Mouse (Mus musculus) gastrocnemius, postnatal 4 days (tissue): ENCODE measurements around the gene Tspan1. TPM values are rescaled to one million over a fixed set of nuclear protein-coding genes. Genes with fewer than 3 reads are reported as not detected.

Experiments used
- DNase-seq, 2 experiments: peaks; one replicate each; pipeline ENCODE4 v3.0.0; 2021 to 2022; ENCODE audit warnings: low spot score in 2 of 2, mixed read lengths in 2 of 2
- total RNA-seq, 2 experiments: library from RNA; stranded (reverse); gene quantifications; 2 replicates each; pipeline ENCODE4 v1.2.3; 2021

Tspan1 gene
- total RNA-seq, 2 experiments from 2014 or later = not detected

DNA sequence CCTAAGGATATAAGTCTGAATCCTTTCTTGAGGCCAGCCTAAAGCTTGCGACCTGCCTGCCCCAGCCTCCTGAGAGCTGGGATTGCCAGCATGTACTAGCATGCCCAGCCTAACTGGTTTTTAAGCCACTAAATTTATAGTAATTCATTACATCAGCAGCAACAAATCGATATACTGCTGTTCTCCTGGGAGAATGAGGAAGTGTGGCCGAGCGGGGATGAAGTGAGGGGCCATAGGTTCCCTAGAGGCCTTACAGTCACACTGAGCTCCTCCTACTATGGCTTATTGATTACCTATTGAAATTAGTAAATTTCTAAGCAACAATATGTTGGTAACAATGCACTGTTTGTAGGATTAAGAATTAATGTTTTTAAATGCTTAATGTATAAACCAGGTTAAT lies 34.3 kb downstream of the Tspan1 start:
- no peak for DNase-seq

DNA sequence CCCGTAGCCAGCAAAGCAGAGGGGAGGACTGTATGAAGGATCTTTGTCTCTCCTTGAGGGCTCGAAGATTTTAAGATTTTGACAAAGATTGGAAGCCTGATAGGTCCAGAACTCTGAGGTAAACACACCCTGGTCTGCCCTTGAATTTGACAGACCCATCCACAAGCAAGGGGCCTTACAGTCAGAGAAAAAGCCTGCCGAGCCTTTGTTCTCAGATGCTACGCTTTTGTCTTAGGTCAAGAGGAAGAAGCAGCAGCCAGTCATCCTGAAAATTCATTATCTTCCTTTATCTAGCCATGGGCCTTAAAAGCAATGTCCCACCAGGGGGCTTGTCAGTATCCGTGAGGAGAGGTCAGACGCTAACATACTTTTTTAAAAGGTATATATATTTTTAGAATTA lies 39.4 kb downstream of the Tspan1 start:
- no peak for DNase-seq

DNA sequence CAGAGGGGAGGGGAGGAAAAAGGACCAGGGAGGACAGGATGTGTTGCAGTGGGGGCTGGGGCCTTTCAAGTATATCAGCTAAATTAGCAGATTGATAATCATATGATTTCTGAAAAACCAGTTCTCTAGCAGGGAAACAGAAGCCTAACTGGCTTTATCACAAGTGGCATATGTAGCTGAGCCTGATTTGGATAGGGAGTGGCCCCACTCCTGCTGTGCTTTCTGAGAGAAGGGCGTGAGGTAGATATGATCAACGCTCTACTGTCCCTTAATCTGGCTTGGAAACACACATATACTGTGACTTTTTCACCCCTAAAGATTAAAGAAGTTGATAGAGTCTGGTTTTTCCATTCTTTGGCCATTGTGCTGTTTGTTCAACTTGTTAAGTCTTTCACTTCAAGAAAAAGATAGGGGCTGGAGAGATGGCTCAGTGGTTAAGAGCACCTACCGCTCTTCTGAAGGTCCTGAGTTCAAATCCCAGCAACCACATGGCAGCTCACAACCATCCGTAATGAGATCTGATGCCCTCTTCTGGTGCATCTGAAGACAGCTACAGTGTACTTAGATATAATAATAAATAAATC lies 41.5 kb downstream of the Tspan1 start:
- no peak for DNase-seq

DNA sequence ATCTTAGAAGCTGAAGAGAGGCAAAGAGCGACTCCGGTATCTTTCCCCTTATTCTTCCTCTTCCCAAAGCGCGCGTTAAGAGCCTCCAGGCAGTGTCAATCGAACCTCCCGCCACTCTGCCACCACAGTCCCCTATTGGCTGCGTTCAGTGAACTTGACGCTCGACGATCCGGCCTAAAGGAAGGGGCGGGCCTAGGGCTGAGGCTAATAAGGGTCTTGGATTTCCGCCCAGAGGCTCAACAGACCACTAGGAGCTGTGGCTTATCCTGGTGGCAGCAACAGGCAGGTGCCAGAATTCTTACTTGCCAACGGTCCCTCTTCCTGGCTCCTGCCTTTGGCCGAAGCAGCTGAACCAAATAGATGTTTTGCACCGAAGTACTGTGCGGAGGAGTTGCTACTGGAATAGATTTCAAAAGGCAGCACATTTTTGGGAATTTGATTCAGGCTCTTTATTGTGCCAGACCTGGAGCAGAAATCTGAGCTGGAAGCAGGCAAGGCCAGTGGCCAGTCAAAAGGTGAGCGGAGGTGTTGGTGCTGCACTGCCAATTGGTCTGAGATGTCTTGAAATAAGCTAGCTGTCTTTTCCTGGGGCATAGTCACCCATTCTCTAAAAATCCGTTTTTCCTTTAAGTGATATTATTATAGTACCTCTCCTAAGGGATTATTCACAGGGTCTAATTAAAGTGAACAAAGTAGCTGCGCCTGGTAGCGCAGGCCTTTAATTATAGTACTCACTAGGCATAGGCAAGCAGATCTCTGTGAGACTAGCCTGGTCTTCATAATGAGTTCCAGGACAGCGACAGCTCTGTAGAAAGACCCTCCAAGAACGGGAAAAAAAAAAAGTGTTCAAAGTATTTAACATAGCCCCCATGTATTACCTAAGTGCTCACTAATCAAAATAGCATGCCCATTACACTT lies 43.5 kb downstream of the Tspan1 start, which contains the start of the genes Rad54l and Pomgnt1:
Gene Rad54l, minus strand, starts transcription at position 89 of the 918 bp plus-strand sequence.
Gene Pomgnt1, plus strand, starts transcription at position 239 of the 918 bp plus-strand sequence.
- peak; percentile 64 to 81 for DNase-seq

DNA sequence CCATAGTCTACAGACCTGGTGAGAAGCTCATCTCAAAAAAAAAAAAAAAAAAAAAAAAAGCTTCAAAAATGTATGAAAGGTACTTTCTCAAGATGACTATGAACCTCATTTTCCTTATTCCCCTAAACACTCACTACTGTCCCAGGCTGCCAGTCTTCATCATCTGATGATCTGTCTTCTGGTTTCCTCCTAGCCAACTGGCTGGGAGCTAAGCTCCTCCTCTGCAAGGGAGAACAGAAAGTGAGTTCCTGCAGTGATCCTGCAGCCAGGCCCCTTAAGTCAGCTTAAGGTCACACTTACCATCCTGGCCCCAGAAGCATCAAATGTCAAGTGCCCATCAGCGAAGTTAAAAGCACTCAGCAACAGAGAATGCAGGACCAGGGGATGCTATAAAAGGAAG lies 44.6 kb downstream of the Tspan1 start:
- no peak for DNase-seq

Other genes starting within 250 kb of the Tspan1 start
- gene Dmbx1, start 227.7 kb downstream of the Tspan1 start, total RNA-seq = not detected
- gene Faah, start 149.7 kb downstream of the Tspan1 start, total RNA-seq = under 1 TPM; 0.15 to 0.57 TPM
- 10 to 100 TPM; 15.0 TPM for gene Nsun4, start 113.7 kb downstream of the Tspan1 start, total RNA-seq
- 100 to 1,000 TPM; 735 to 767 TPM for gene Uqcrh, start 92.5 kb downstream of the Tspan1 start, total RNA-seq
- 10 to 100 TPM; 44.2 to 44.8 TPM for gene Lrrc41, start 92.3 kb downstream of the Tspan1 start, total RNA-seq
- 1 to 10 TPM; 5.3 to 6.6 TPM for gene Rad54l, start 43.9 kb downstream of the Tspan1 start, total RNA-seq
- gene Pomgnt1, start 43.8 kb downstream of the Tspan1 start, total RNA-seq = 10 to 100 TPM; 56.4 to 56.9 TPM
- 1 to 10 TPM; 6.8 to 7.6 TPM for gene Lurap1, start 16.3 kb downstream of the Tspan1 start, total RNA-seq
- gene 1700042G07Rik, start 5.8 kb upstream of the Tspan1 start, total RNA-seq = not detected
- gene Gm49337, start 5.8 kb upstream of the Tspan1 start, total RNA-seq = not detected
- 10 to 100 TPM in 1 of 2 experiments, 1 to 10 TPM in 1; 9.7 to 17.1 TPM for gene Pik3r3, start 54.0 kb upstream of the Tspan1 start, total RNA-seq